ENCODE assay signal across 9 mouse cellular contexts in genomic region chrX:8090346-8090953, GRCm38 (mm10). TPM values are rescaled to one million over a fixed set of nuclear protein-coding genes. Genes with fewer than 3 reads are reported as not detected.
DNase-seq lines count a peak whose midpoint lies in the region; ATAC-seq and TF ChIP-seq lines count a peak whose summit lies in the region.
"Had no signal": no experiment of that assay in that cellular context is flagged by ENCODE, and none has a peak within 500 bp of the region (broad histone marks: within the 10 kb centered on the region; RNA-seq: fewer than 3 reads in every experiment).

Was (minus strand) TSS chrX:8090498.

- DNase-seq in B cell, adult 2 months: peak; percentile 67 to 72
- DNase-seq in G1E (ENCODE audit: low spot score) (peak; percentile 62), liver (peak; percentile 32)
- DNase-seq in natural killer cell, adult 2 months (ENCODE audit: low spot score in 2 of 2): peak; percentile 52 to 65
- DNase-seq in embryo, embryonic 10 days (ENCODE audit: low spot score): no peak
- no peak for DNase-seq in cerebellum, adult 11-12 months
- no peak for DNase-seq in hindbrain, embryonic 10.5 days (ENCODE audit: low spot score)
- no peak for DNase-seq in testis, postnatal 10 days (ENCODE audit: low spot score)
- DNase-seq: adrenal gland, postnatal 10 days had no signal

- no peaks in the 10 kb centered on the region for H3K9me3 ChIP-seq in G1E (replicated peaks)
- H3K9me3 ChIP-seq in hindbrain, embryonic 10.5 days: peaks cover 10% of the 10 kb centered on the region; the same call in 1 of the 2 replicates

- no peak for TF ChIP-seq CTCF in G1E (IDR thresholded peaks at IDR 0.05; ENCODE audit: low read depth, low read length)

- H3K36me3 ChIP-seq in G1E (replicated peaks): peaks cover 38% of the 10 kb centered on the region
- no peaks in the 10 kb centered on the region for H3K36me3 ChIP-seq in hindbrain, embryonic 10.5 days

- H3K27ac ChIP-seq in hindbrain, embryonic 10.5 days: no peak within 1 kb of the TSS

- 86% methylated on average over 14 of the region's 14 CpGs for WGBS in hindbrain, embryonic 10.5 days

- H3K27me3 ChIP-seq in G1E (ENCODE audit: insufficient read depth, low read length): no peaks in the 10 kb centered on the region
- no peaks in the 10 kb centered on the region for H3K27me3 ChIP-seq in hindbrain, embryonic 10.5 days (ENCODE audit: insufficient read depth, poor library complexity, severe bottlenecking)

- peak; percentile 84 for ATAC-seq in G1E (ENCODE audit: extremely low read depth, insufficient number of reproducible peaks, low FRiP score, poor library complexity, severe bottlenecking)

- peaks cover 26% of the 10 kb centered on the region for H3K4me1 ChIP-seq in G1E (ENCODE audit: insufficient read depth, low read depth, low read length)
- no peaks in the 10 kb centered on the region for H3K4me1 ChIP-seq in hindbrain, embryonic 10.5 days (replicated peaks)

- H3K4me3 ChIP-seq in G1E (ENCODE audit: low read depth, low read length): peak within 1 kb of the TSS; percentile 74
- no peak within 1 kb of the TSS for H3K4me3 ChIP-seq in hindbrain, embryonic 10.5 days

RNA-seq across cellular contexts. Expression of gene Was, which starts in this region (rescaled TPM):
- total RNA-seq in G1E (2014; fragmentation: Nextera tagmentation) (86.1 and 101 TPM in 2 replicates), G1E (2017) (99.6 and 105 TPM in 2 replicates)
- polyA plus RNA-seq in G1E (2012): 198 and 247 TPM in 2 replicates
- polyA plus RNA-seq in hindbrain, embryonic 10.5 days (2016; fragmentation: Nextera tagmentation; extraction: Ambion mirVana): 0.15 and 0.24 TPM in 2 replicates

Comparison
In these comparisons a context has a peak if more than half of its experiments do, and no peak if none do; other contexts are left out.
1. RNA of gene Was (polyA plus RNA-seq): 198 to 247 TPM in G1E; 0.15 to 0.24 TPM in hindbrain, embryonic 10.5 days; every median in the first group is over 100 times any median in the second.
2. DNase-seq: peak in B cell, adult 2 months (2 of 2), G1E (single experiment), liver (single experiment) and natural killer cell, adult 2 months (2 of 2); none in embryo, embryonic 10 days (single experiment), cerebellum, adult 11-12 months (single experiment), hindbrain, embryonic 10.5 days (single experiment) and testis, postnatal 10 days (single experiment).